Mouse (Mus musculus): ENCODE measurements around the gene Tagap. TPM values are rescaled to one million over a fixed set of nuclear protein-coding genes. Genes with fewer than 3 reads are reported as not detected.

Tagap gene
- total and polyA plus RNA-seq, 3 experiments: 14.2 to 20.9 (median 16.3) TPM

- H3K9ac ChIP-seq (ENCODE audit: insufficient read depth, low read depth): no peak overlapping the region
- in situ Hi-C loops (cut with MboI; ENCODE audit: low pct_ligation_motif_present, low pct_unique_long_range_greater_than_20kb, low sequenced_read_pairs) (no loop called here), dilution Hi-C loops (cut with MboI; ENCODE audit: extremely low pct_ligation_motif_present, extremely low pct_unique_long_range_greater_than_20kb, low sequenced_read_pairs) (no loop called here)
- no peak overlapping the region for H3K4me2 ChIP-seq (ENCODE audit: insufficient read depth, low read depth, poor library complexity, severe bottlenecking)
- no peaks in the 10 kb centered on the region for H3K27me3 ChIP-seq (replicated peaks)
- TF ChIP-seq JUND (conservative IDR thresholded peaks at IDR 0.05; ENCODE audit: low read depth, low read length) (no peak), GABPA (IDR thresholded peaks at IDR 0.05; ENCODE audit: insufficient replicate concordance, low read depth, low read length) (no peak), TBP (conservative IDR thresholded peaks at IDR 0.05; ENCODE audit: low read depth, low read length) (no peak), JUN (IDR thresholded peaks at IDR 0.05; ENCODE audit: insufficient read depth, low read depth, low read length) (no peak), MAFK (IDR thresholded peaks at IDR 0.05; ENCODE audit: insufficient replicate concordance, low read length) (no peak), PAX5 (IDR thresholded peaks at IDR 0.05; ENCODE audit: low read length) (no peak), CHD1 (IDR thresholded peaks at IDR 0.05; ENCODE audit: low read depth, low read length) (no peak), SIN3A (IDR thresholded peaks at IDR 0.05; ENCODE audit: low read length) (no peak), USF2 (conservative IDR thresholded peaks at IDR 0.05; ENCODE audit: low read depth, low read length) (no peak), ELF1 (IDR thresholded peaks at IDR 0.05; ENCODE audit: low read depth, low read length) (no peak), ETS1 (conservative IDR thresholded peaks at IDR 0.05; ENCODE audit: low read depth, low read length) (no peak), MEF2A (IDR thresholded peaks at IDR 0.05; ENCODE audit: borderline replicate concordance, low read depth, low read length) (no peak), NRF1 (IDR thresholded peaks at IDR 0.05; ENCODE audit: low read depth, low read length) (no peak), E2F4 (IDR thresholded peaks at IDR 0.05; ENCODE audit: insufficient replicate concordance, low read depth, low read length) (no peak), NELFE (IDR thresholded peaks at IDR 0.05; ENCODE audit: low read depth, low read length) (no peak), HCFC1 (IDR thresholded peaks at IDR 0.05; ENCODE audit: low read depth, low read length) (no peak)
- H3K27ac ChIP-seq (ENCODE audit: insufficient read depth, low read depth): no peak overlapping the region
- DNase-seq (ENCODE audit: extremely low read depth): no peak
- H3K4me1 ChIP-seq (ENCODE audit: control insufficient read depth in 1 of 2, insufficient read depth in 2 of 2): peaks cover 14 to 34% of the 10 kb centered on the region in 2 experiments; a peak in 3 of 4 replicates
- H3K9me3 ChIP-seq (replicated peaks; ENCODE audit: low read length): no peaks in the 10 kb centered on the region
- H3K36me3 ChIP-seq (replicated peaks in 1 of 2; ENCODE audit: control insufficient read depth in 1 of 2, insufficient read depth in 1 of 2, low read length in 1 of 2): no peaks in the 10 kb centered on the region
- no peak overlapping the region for H3K4me3 ChIP-seq (replicated peaks in 1 of 3; ENCODE audit: low read depth in 2 of 3, low read length in 2 of 3, poor library complexity in 1 of 3)
- no peaks in the 10 kb centered on the region for H3K79me2 ChIP-seq (replicated peaks; ENCODE audit: control insufficient read depth, extremely low read depth, insufficient read depth, poor library complexity, severe bottlenecking)
These were observed 38.6 kb upstream of the Tagap start for GRCm38 (mm10) chr17:7887071-7887815.

DNA sequence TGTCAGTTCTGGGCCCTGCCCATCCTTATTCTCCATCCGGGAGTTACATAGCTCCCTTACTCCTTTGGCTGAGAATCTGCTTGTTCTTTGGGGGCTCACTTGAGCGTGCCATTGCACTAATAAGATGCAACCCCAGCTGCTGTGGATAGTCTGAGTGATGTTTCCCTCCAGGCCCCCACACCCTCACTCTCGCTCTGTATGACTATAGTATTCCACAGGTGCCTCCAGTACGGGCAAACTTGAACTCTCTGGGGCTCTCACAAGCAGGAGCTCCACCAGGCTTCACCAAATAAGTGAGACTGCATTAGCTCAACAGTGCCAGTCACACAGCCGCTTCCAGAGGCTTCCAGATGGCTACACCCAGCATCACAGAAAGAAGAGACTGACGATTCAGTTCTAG, 37.5 kb upstream of the Tagap start:
- in situ Hi-C loops (cut with MboI; ENCODE audit: low pct_ligation_motif_present, low pct_unique_long_range_greater_than_20kb, low sequenced_read_pairs) (no loop called here), dilution Hi-C loops (cut with MboI; ENCODE audit: extremely low pct_ligation_motif_present, extremely low pct_unique_long_range_greater_than_20kb, low sequenced_read_pairs) (no loop called here)
- no peaks in the 10 kb centered on the region for H3K9me3 ChIP-seq (replicated peaks; ENCODE audit: low read length)
- no peak overlapping the region for H3K9ac ChIP-seq (ENCODE audit: insufficient read depth, low read depth)
- H3K79me2 ChIP-seq (replicated peaks; ENCODE audit: control insufficient read depth, extremely low read depth, insufficient read depth, poor library complexity, severe bottlenecking): no peaks in the 10 kb centered on the region
- no peak overlapping the region for H3K4me3 ChIP-seq (replicated peaks in 1 of 3; ENCODE audit: low read depth in 2 of 3, low read length in 2 of 3, poor library complexity in 1 of 3)
- H3K4me2 ChIP-seq (ENCODE audit: insufficient read depth, low read depth, poor library complexity, severe bottlenecking): no peak overlapping the region
- TF ChIP-seq JUND (conservative IDR thresholded peaks at IDR 0.05; ENCODE audit: low read depth, low read length) (no peak), ELF1 (IDR thresholded peaks at IDR 0.05; ENCODE audit: low read depth, low read length) (no peak), GABPA (IDR thresholded peaks at IDR 0.05; ENCODE audit: insufficient replicate concordance, low read depth, low read length) (no peak), PAX5 (IDR thresholded peaks at IDR 0.05; ENCODE audit: low read length) (no peak), CHD1 (IDR thresholded peaks at IDR 0.05; ENCODE audit: low read depth, low read length) (no peak), MYC (IDR thresholded peaks at IDR 0.05; ENCODE audit: low read depth, low read length) (no peak), EP300 (IDR thresholded peaks at IDR 0.05; ENCODE audit: low read length) (no peak), JUN (IDR thresholded peaks at IDR 0.05; ENCODE audit: insufficient read depth, low read depth, low read length) (no peak), RAD21 (IDR thresholded peaks at IDR 0.05; ENCODE audit: low read depth, low read length) (no peak), MAFK (IDR thresholded peaks at IDR 0.05; ENCODE audit: insufficient replicate concordance, low read length) (no peak), NELFE (IDR thresholded peaks at IDR 0.05; ENCODE audit: low read depth, low read length) (no peak), SIN3A (IDR thresholded peaks at IDR 0.05; ENCODE audit: low read length) (no peak), UBTF (IDR thresholded peaks at IDR 0.05; ENCODE audit: low read depth, low read length) (no peak), ZC3H11A (IDR thresholded peaks at IDR 0.05; ENCODE audit: low read depth, low read length) (no peak), POLR2AphosphoS2 (IDR thresholded peaks at IDR 0.05; ENCODE audit: low read depth, low read length) (no peak), MXI1 (IDR thresholded peaks at IDR 0.05; ENCODE audit: low read depth, low read length) (no peak), SMC3 (IDR thresholded peaks at IDR 0.05; ENCODE audit: low read depth, low read length) (no peak)
- H3K27me3 ChIP-seq (replicated peaks): no peaks in the 10 kb centered on the region
- no peaks in the 10 kb centered on the region for H3K36me3 ChIP-seq (replicated peaks in 1 of 2; ENCODE audit: control insufficient read depth in 1 of 2, insufficient read depth in 1 of 2, low read length in 1 of 2)
- peaks cover 14 to 42% of the 10 kb centered on the region in 2 experiments; a peak in 3 of 4 replicates for H3K4me1 ChIP-seq (ENCODE audit: control insufficient read depth in 1 of 2, insufficient read depth in 2 of 2)
- no peak for DNase-seq (ENCODE audit: extremely low read depth)
- no peak overlapping the region for H3K27ac ChIP-seq (ENCODE audit: insufficient read depth, low read depth)
